Mouse (Mus musculus): ENCODE measurements at regions not wholly inside any gene's neighbourhood (a gene's known extent, or its start where the extent isn't known, plus 50 kb on each side); places are given as distances from the start of the nearest gene placed in this dataset.

- Histone ChIP-seq H3K27ac (ENCODE audit: low read length) (no peak overlapping the region), H3K27me3 (ENCODE audit: control insufficient read depth, insufficient read depth, low read length) (no peaks in the 10 kb centered on the region), H3K4me1 (ENCODE audit: control insufficient read depth, insufficient read depth, low read length) (no peaks in the 10 kb centered on the region), H3K36me3 (ENCODE audit: control insufficient read depth, insufficient read depth) (no peaks in the 10 kb centered on the region), H3K9ac (ENCODE audit: low read length) (no peak overlapping the region), H3K4me3 (ENCODE audit: low read length) (no peak overlapping the region), H3K4me2 (ENCODE audit: low read depth, low read length) (no peak overlapping the region), H3K9me3 (replicated peaks; ENCODE audit: control insufficient read depth, low read length) (no peaks in the 10 kb centered on the region)
- no peak for ATAC-seq (replicated peaks; ENCODE audit: extremely low read depth, insufficient read depth, low FRiP score)
- 69% methylated on average over 6 of the region's 6 CpGs for WGBS
Observed at GRCm38 (mm10) chr3:14969698-14970097, 83.6 kb downstream of the Car2 start.

GRCm38 (mm10) chr3:14971647-14972046, 85.6 kb downstream of the Car2 start:
- Histone ChIP-seq H3K27ac (ENCODE audit: low read length) (no peak overlapping the region), H3K36me3 (ENCODE audit: control insufficient read depth, insufficient read depth) (no peaks in the 10 kb centered on the region), H3K27me3 (ENCODE audit: control insufficient read depth, insufficient read depth, low read length) (no peaks in the 10 kb centered on the region), H3K4me2 (ENCODE audit: low read depth, low read length) (no peak overlapping the region), H3K9me3 (replicated peaks; ENCODE audit: control insufficient read depth, low read length) (no peaks in the 10 kb centered on the region), H3K9ac (ENCODE audit: low read length) (no peak overlapping the region), H3K4me3 (ENCODE audit: low read length) (no peak overlapping the region), H3K4me1 (ENCODE audit: control insufficient read depth, insufficient read depth, low read length) (no peaks in the 10 kb centered on the region)
- WGBS, result 73% methylated on average over 2 of the region's 2 CpGs
- ATAC-seq (replicated peaks; ENCODE audit: extremely low read depth, insufficient read depth, low FRiP score), result no peak

- H3K27me3 ChIP-seq (ENCODE audit: control insufficient read depth, insufficient read depth, low read length), result no peaks in the 10 kb centered on the region
- H3K4me2 ChIP-seq (ENCODE audit: low read depth, low read length), result no peak overlapping the region
- 79% methylated on average over 2 of the region's 2 CpGs for WGBS
- H3K9me3 ChIP-seq (replicated peaks; ENCODE audit: control insufficient read depth, low read length), result no peaks in the 10 kb centered on the region
- ATAC-seq (replicated peaks; ENCODE audit: extremely low read depth, insufficient read depth, low FRiP score), result no peak
- H3K4me1 ChIP-seq (ENCODE audit: control insufficient read depth, insufficient read depth, low read length), result no peaks in the 10 kb centered on the region
- H3K4me3 ChIP-seq (ENCODE audit: low read length), result no peak overlapping the region
- H3K36me3 ChIP-seq (ENCODE audit: control insufficient read depth, insufficient read depth), result no peaks in the 10 kb centered on the region
- no peak overlapping the region for H3K9ac ChIP-seq (ENCODE audit: low read length)
- no peak overlapping the region for H3K27ac ChIP-seq (ENCODE audit: low read length)
Observed at GRCm38 (mm10) chr3:14974758-14975157, 88.7 kb downstream of the Car2 start.

- no peak for ATAC-seq (replicated peaks; ENCODE audit: extremely low read depth, insufficient read depth, low FRiP score)
- Histone ChIP-seq H3K9me3 (replicated peaks; ENCODE audit: control insufficient read depth, low read length) (no peaks in the 10 kb centered on the region), H3K4me3 (ENCODE audit: low read length) (no peak overlapping the region), H3K4me2 (ENCODE audit: low read depth, low read length) (no peak overlapping the region), H3K27ac (ENCODE audit: low read length) (no peak overlapping the region), H3K27me3 (ENCODE audit: control insufficient read depth, insufficient read depth, low read length) (no peaks in the 10 kb centered on the region), H3K4me1 (ENCODE audit: control insufficient read depth, insufficient read depth, low read length) (no peaks in the 10 kb centered on the region), H3K36me3 (ENCODE audit: control insufficient read depth, insufficient read depth) (no peaks in the 10 kb centered on the region), H3K9ac (ENCODE audit: low read length) (no peak overlapping the region)
- 87% methylated on average over 2 of the region's 2 CpGs for WGBS
Observed at GRCm38 (mm10) chr3:14975203-14975602, 89.1 kb downstream of the Car2 start.

- H3K9ac ChIP-seq (ENCODE audit: low read length), result no peak overlapping the region
- no peaks in the 10 kb centered on the region for H3K9me3 ChIP-seq (replicated peaks; ENCODE audit: control insufficient read depth, low read length)
- no peak for ATAC-seq (replicated peaks; ENCODE audit: extremely low read depth, insufficient read depth, low FRiP score)
- H3K27ac ChIP-seq (ENCODE audit: low read length), result no peak overlapping the region
- H3K4me2 ChIP-seq (ENCODE audit: low read depth, low read length), result no peak overlapping the region
- H3K4me1 ChIP-seq (ENCODE audit: control insufficient read depth, insufficient read depth, low read length), result no peaks in the 10 kb centered on the region
- H3K27me3 ChIP-seq (ENCODE audit: control insufficient read depth, insufficient read depth, low read length), result no peaks in the 10 kb centered on the region
- no peaks in the 10 kb centered on the region for H3K36me3 ChIP-seq (ENCODE audit: control insufficient read depth, insufficient read depth)
- no peak overlapping the region for H3K4me3 ChIP-seq (ENCODE audit: low read length)
- 67% methylated on average over 5 of the region's 5 CpGs for WGBS
Observed at GRCm38 (mm10) chr3:14979116-14979613, 93.1 kb downstream of the Car2 start.

GRCm38 (mm10) chr3:14989635-14990034, 103.6 kb downstream of the Car2 start:
- Histone ChIP-seq H3K4me3 (ENCODE audit: low read length) (no peak overlapping the region), H3K36me3 (ENCODE audit: control insufficient read depth, insufficient read depth) (no peaks in the 10 kb centered on the region), H3K4me2 (ENCODE audit: low read depth, low read length) (no peak overlapping the region), H3K27me3 (ENCODE audit: control insufficient read depth, insufficient read depth, low read length) (no peaks in the 10 kb centered on the region), H3K9me3 (replicated peaks; ENCODE audit: control insufficient read depth, low read length) (no peaks in the 10 kb centered on the region), H3K9ac (ENCODE audit: low read length) (no peak overlapping the region), H3K27ac (ENCODE audit: low read length) (no peak overlapping the region), H3K4me1 (ENCODE audit: control insufficient read depth, insufficient read depth, low read length) (no peaks in the 10 kb centered on the region)
- no peak for ATAC-seq (replicated peaks; ENCODE audit: extremely low read depth, insufficient read depth, low FRiP score)
- 45% methylated on average over 3 of the region's 3 CpGs for WGBS

- H3K9ac ChIP-seq (ENCODE audit: low read length), result no peak overlapping the region
- no peaks in the 10 kb centered on the region for H3K36me3 ChIP-seq (ENCODE audit: control insufficient read depth, insufficient read depth)
- H3K4me3 ChIP-seq (ENCODE audit: low read length), result no peak overlapping the region
- H3K4me1 ChIP-seq (ENCODE audit: control insufficient read depth, insufficient read depth, low read length), result no peaks in the 10 kb centered on the region
- H3K9me3 ChIP-seq (replicated peaks; ENCODE audit: control insufficient read depth, low read length), result no peaks in the 10 kb centered on the region
- no peaks in the 10 kb centered on the region for H3K27me3 ChIP-seq (ENCODE audit: control insufficient read depth, insufficient read depth, low read length)
- WGBS, result 78% methylated on average over 2 of the region's 2 CpGs
- no peak overlapping the region for H3K27ac ChIP-seq (ENCODE audit: low read length)
- ATAC-seq (replicated peaks; ENCODE audit: extremely low read depth, insufficient read depth, low FRiP score), result no peak
- H3K4me2 ChIP-seq (ENCODE audit: low read depth, low read length), result no peak overlapping the region
Observed at GRCm38 (mm10) chr3:14993936-14994335, 107.9 kb downstream of the Car2 start.

GRCm38 (mm10) chr3:14997241-14997640, 111.2 kb downstream of the Car2 start:
- no peaks in the 10 kb centered on the region for H3K9me3 ChIP-seq (replicated peaks; ENCODE audit: control insufficient read depth, low read length)
- H3K27ac ChIP-seq (ENCODE audit: low read length), result no peak overlapping the region
- H3K36me3 ChIP-seq (ENCODE audit: control insufficient read depth, insufficient read depth), result no peaks in the 10 kb centered on the region
- no peaks in the 10 kb centered on the region for H3K4me1 ChIP-seq (ENCODE audit: control insufficient read depth, insufficient read depth, low read length)
- H3K4me3 ChIP-seq (ENCODE audit: low read length), result no peak overlapping the region
- no peak overlapping the region for H3K4me2 ChIP-seq (ENCODE audit: low read depth, low read length)
- H3K27me3 ChIP-seq (ENCODE audit: control insufficient read depth, insufficient read depth, low read length), result no peaks in the 10 kb centered on the region
- WGBS, result 37% methylated on average over 3 of the region's 3 CpGs
- H3K9ac ChIP-seq (ENCODE audit: low read length), result no peak overlapping the region
- no peak for ATAC-seq (replicated peaks; ENCODE audit: extremely low read depth, insufficient read depth, low FRiP score)

- Histone ChIP-seq H3K36me3 (ENCODE audit: control insufficient read depth, insufficient read depth) (no peaks in the 10 kb centered on the region), H3K9me3 (replicated peaks; ENCODE audit: control insufficient read depth, low read length) (no peaks in the 10 kb centered on the region), H3K4me2 (ENCODE audit: low read depth, low read length) (no peak overlapping the region), H3K4me1 (ENCODE audit: control insufficient read depth, insufficient read depth, low read length) (no peaks in the 10 kb centered on the region), H3K4me3 (ENCODE audit: low read length) (no peak overlapping the region), H3K27me3 (ENCODE audit: control insufficient read depth, insufficient read depth, low read length) (no peaks in the 10 kb centered on the region), H3K9ac (ENCODE audit: low read length) (no peak overlapping the region), H3K27ac (ENCODE audit: low read length) (no peak overlapping the region)
- no peak for ATAC-seq (replicated peaks; ENCODE audit: extremely low read depth, insufficient read depth, low FRiP score)
- 45% methylated on average over 2 of the region's 2 CpGs for WGBS
Observed at GRCm38 (mm10) chr3:14998521-14998920, 112.4 kb downstream of the Car2 start.

GRCm38 (mm10) chr3:14999411-14999810, 113.3 kb downstream of the Car2 start:
- H3K27me3 ChIP-seq (ENCODE audit: control insufficient read depth, insufficient read depth, low read length), result no peaks in the 10 kb centered on the region
- no peak for ATAC-seq (replicated peaks; ENCODE audit: extremely low read depth, insufficient read depth, low FRiP score)

More at GRCm38 (mm10) chr3:14999411-14999810, 113.3 kb downstream of the Car2 start:
- no peaks in the 10 kb centered on the region for H3K9me3 ChIP-seq (replicated peaks; ENCODE audit: control insufficient read depth, low read length)
- WGBS, result 85% methylated on average over 1 of the region's 1 CpGs
- H3K9ac ChIP-seq (ENCODE audit: low read length), result no peak overlapping the region
- no peaks in the 10 kb centered on the region for H3K36me3 ChIP-seq (ENCODE audit: control insufficient read depth, insufficient read depth)
- H3K4me1 ChIP-seq (ENCODE audit: control insufficient read depth, insufficient read depth, low read length), result no peaks in the 10 kb centered on the region
- H3K4me2 ChIP-seq (ENCODE audit: low read depth, low read length), result no peak overlapping the region
- no peak overlapping the region for H3K27ac ChIP-seq (ENCODE audit: low read length)
- H3K4me3 ChIP-seq (ENCODE audit: low read length), result no peak overlapping the region
